Comparison of ENCODE assay signal across 8 mouse cellular contexts in the genomic region with DNA sequence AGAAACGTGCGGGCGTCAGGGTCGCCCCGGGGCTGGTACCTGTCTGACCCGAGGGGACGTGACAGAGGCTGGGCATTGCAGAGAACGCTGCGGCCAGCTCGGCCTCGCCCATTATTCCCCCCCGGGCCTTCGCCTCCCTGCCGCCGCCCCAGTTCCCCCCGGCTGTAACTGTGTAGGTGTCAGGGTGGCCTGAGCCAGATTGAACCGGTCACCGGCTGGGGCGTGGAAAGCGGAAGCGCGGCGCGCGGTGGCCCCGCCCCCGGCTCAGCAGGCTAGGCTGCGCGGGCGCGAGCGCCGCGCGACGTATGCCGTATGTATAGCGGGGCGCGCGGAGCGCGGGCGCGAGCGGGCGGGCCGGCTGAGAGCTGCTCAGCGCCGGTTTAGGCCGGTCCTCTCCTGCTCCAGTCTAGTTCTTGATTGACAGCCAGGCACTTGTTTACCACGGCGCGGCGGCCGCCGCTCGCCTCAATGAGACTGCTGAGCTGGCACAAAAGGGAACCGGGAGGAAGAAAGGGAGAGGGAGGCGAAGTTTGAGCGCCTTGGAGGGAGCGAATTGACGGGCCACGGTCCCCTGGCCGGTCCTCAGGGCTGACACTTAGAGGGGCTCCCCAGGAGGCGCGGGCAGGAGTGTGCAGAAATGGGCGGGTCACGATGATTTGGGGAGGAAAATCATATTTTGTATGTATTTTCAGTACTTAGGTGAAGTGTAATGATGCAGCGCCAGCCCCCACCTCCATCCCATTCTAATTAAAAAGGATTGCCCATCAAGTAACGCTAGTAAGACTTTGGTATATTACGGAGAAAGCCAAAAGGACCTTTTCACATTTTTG. TPM values are rescaled to one million over a fixed set of nuclear protein-coding genes. Genes with fewer than 3 reads are reported as not detected.
DNase-seq lines count a peak whose midpoint lies in the region; ATAC-seq lines count a peak whose summit lies in the region.

No protein-coding gene starts in this region.

- peak; percentile 62 for ATAC-seq in inflammation-experienced regulatory T-cells, adult 6 months
- ATAC-seq in megakaryocyte progenitor cell, adult 5-6 weeks (replicated peaks; ENCODE audit: poor library complexity), result peak; percentile 34

- intact Hi-C loops in gastrocnemius, postnatal 14 days (cut with DNase I; ENCODE audit: low total_unique reads), result no loop called here
- intact Hi-C loops in left cerebral cortex, postnatal 10 days (cut with DNase I), result loop anchor here (10.0 kb wide), 1 partner anchor 869 kb away; no protein-coding TSS in a partner anchor

- DNase-seq in adrenal gland, adult 18-20 months (ENCODE audit: low spot score in 2 of 2), result peak; percentile 87 to 91
- DNase-seq in embryo, embryonic 10.5 days (ENCODE audit: low spot score), result peak; percentile 97
- peak; percentile 87 for DNase-seq in gastrocnemius, postnatal 14 days
- peak; percentile 89 to 96 for DNase-seq in left cerebral cortex, postnatal 10 days (ENCODE audit: extremely low spot score in 1 of 2, low spot score in 2 of 2)
- peak; percentile 94 to 96 for DNase-seq in right cerebral cortex, postnatal 10 days (ENCODE audit: low spot score in 2 of 2)
- peak; percentile 94 for DNase-seq in urinary bladder, postnatal 14 days (ENCODE audit: low spot score)

RNA-seq across cellular contexts. Expression of a gene that starts 2.9 kb away (rescaled TPM):
- 100 to 1,000 TPM in 1 of 2 experiments, 10 to 100 TPM in 1; 59.6 to 136 TPM for total RNA-seq in adrenal gland, adult 18-20 months (2021)
- total RNA-seq in gastrocnemius, postnatal 14 days (2021), result 10 to 100 TPM; 35.2 to 62.4 TPM
- polyA plus RNA-seq in inflammation-experienced regulatory T-cells, adult 6 months (2017; shearing (Covaris generic)), result 10 to 100 TPM in 1 of 3 experiments, 1 to 10 TPM in 2; 5.9 to 12.0 (median 8.4) TPM
- 10 to 100 TPM; 28.1 to 30.4 TPM for total RNA-seq in left cerebral cortex, postnatal 10 days (2021)
- total RNA-seq in megakaryocyte progenitor cell, adult 5-6 weeks (2015), result 17.5 and 28.3 TPM in 2 replicates
- total RNA-seq in megakaryocyte progenitor cell, adult 5-6 weeks (2017), result 30.9 and 44.2 TPM in 2 replicates

Comparison
In these comparisons a context has a peak if more than half of its experiments do, and no peak if none do; other contexts are left out.
1. Peak in every context shown above with its lines: DNase-seq and ATAC-seq.